Mouse (Mus musculus) bone marrow, adult 2 months (tissue): Measurements from ENCODE around the gene Oser1.

Experiments used
- CTCF ChIP-seq: fragments of 200-500 bp; IDR thresholded peaks from 2 replicates; pipeline ENCODE4 v1.5.1; 2011; ENCODE audit warnings: low read length, control low read depth; ENCODE audit not compliant: control insufficient read depth, insufficient read depth
- POLR2A ChIP-seq: fragments of 200-500 bp; IDR thresholded peaks from 2 replicates; pipeline ENCODE4 v1.6.1; 2011; ENCODE audit warnings: low read depth, mild to moderate bottlenecking, control low read depth, low read length, borderline replicate concordance; ENCODE audit not compliant: control insufficient read depth

- TF ChIP-seq CTCF (no peak), POLR2A (no peak)
Observed at GRCm38 (mm10) chr2:163428346-163429011, 4.0 kb upstream of the Oser1 start.
